Mouse (Mus musculus) bone marrow macrophage, adult 2 months (primary cell): ENCODE data around the gene Tex261. TPM values are rescaled to one million over a fixed set of nuclear protein-coding genes. Genes with fewer than 3 reads are reported as not detected.

Experiments
- H3K27ac ChIP-seq: 2 replicates; pipeline ENCODE4 v1.5.1; 2012; ENCODE audit warnings: low read depth, low read length; ENCODE audit not compliant: insufficient read depth
- H3K4me1 ChIP-seq: 2 replicates; pipeline ENCODE4 v1.6.1; 2012; ENCODE audit warnings: low read length; ENCODE audit not compliant: control insufficient read depth, insufficient read depth
- H3K4me3 ChIP-seq: 2 replicates; pipeline ENCODE4 v1.5.1; 2012; ENCODE audit warnings: mild to moderate bottlenecking, low read length, moderate library complexity; ENCODE audit not compliant: insufficient read depth
- CTCF ChIP-seq: IDR thresholded peaks from 2 replicates; pipeline ENCODE4 v1.5.1; 2012; ENCODE audit warnings: low read depth, mild to moderate bottlenecking, low read length, moderate library complexity
- POLR2A ChIP-seq: IDR thresholded peaks from 2 replicates; pipeline ENCODE4 v1.6.1; 2012; ENCODE audit warnings: mild to moderate bottlenecking, low read depth, low read length, borderline replicate concordance
- polyA plus RNA-seq: library from polyadenylated mRNA; stranded (reverse); fragments of >200 nt; gene quantifications from 2 replicates; pipeline ENCODE4 v1.2.4, GENCODE M21; 2012; ENCODE audit not compliant: missing spikeins, insufficient read depth, insufficient read length

Tex261 gene
- polyA plus RNA-seq, 1 experiment = 108 TPM

GRCm38 (mm10) chr6:83762344-83762743 is 13.3 kb downstream of the Tex261 start, which contains the start of gene Ankrd53:
TSS of gene Ankrd53 (plus strand) at chr6:83762644.
- no peak for TF ChIP-seq POLR2A
- no peak for TF ChIP-seq CTCF
- H3K4me1 ChIP-seq = no peaks in the 10 kb centered on the region
- H3K4me3 ChIP-seq = no peak within 1 kb of the TSS
- no peak within 1 kb of the TSS for H3K27ac ChIP-seq

DNA sequence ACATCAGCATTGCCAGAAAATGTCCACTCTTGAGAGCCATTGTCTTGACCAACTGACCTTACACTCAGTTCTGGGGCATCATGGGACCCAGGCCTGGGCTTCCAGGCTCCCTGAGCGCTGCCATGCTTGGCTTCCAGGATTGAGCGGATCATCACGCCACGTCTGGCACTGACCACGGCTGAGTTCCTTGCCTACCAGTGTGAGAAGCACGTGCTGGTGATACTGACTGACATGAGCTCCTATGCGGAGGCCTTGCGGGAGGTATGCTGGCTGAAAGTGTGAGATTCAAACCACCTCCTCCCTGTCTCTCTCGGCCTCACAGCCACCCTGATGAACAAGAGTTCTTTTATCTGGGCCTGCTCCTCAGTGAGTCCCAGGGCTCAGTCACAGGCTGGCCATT is 19.6 kb downstream of the Tex261 start:
- H3K27ac ChIP-seq = no peak overlapping the region
- no peak for TF ChIP-seq POLR2A
- H3K4me1 ChIP-seq = no peaks in the 10 kb centered on the region
- no peak overlapping the region for H3K4me3 ChIP-seq

DNA sequence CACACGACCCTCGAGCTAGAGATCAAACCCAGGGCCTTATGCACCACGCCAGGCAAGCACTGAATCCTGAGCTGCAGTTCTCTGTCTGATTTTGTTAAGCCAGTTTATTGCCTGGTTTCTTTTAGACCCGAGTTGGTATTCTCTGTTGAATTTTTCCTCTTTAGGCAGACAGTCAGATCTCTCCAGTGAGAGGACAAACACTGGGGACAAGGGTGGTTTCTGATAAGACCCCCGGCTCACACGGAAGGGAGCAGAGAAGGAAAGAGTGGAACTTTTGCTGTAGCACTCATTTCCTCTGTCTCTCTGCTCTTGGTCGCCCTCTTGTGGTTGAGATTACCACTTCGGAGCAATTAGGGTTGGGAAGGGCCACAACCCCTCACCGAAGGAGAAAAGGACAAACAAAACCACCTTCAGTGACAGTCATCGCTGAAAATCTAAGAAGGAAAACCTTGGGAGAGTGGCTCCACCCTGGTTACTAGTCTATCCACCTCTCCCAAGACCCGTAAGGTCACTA is 25.4 kb downstream of the Tex261 start:
- Histone ChIP-seq H3K27ac (no peak overlapping the region), H3K4me1 (no peaks in the 10 kb centered on the region), H3K4me3 (peak overlapping the region; percentile 25; the same call in 1 of the 2 replicates)
- peak; percentile 68 for TF ChIP-seq CTCF
- no peak for TF ChIP-seq POLR2A

GRCm38 (mm10) chr6:83749286-83749685 is 26.3 kb downstream of the Tex261 start:
- Histone ChIP-seq H3K4me1 (no peaks in the 10 kb centered on the region), H3K27ac (no peak overlapping the region), H3K4me3 (no peak overlapping the region)
- TF ChIP-seq CTCF = no peak

DNA sequence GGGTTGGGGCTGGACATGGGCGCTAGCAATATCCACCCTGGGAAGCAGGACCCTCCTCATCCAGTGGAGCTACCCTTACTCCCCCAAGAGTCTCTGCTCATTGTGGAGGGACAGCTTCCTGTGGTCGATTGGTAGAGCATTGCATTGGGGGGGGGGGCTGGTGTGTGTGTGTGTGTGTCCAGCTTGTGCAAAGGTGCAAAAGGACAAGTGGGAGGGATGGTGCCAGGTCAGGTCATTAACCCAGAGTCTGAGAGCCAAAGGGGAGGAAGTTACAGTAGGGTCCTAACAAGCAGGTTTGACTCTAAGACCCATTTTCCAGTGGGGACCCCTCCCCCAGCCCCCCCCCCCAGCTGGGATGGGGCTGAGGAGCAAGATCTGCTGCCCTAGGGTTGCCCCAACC is 30.1 kb downstream of the Tex261 start:
- H3K4me1 ChIP-seq = no peaks in the 10 kb centered on the region
- H3K27ac ChIP-seq = no peak overlapping the region
- TF ChIP-seq CTCF = no peak
- TF ChIP-seq POLR2A = no peak
- no peak overlapping the region for H3K4me3 ChIP-seq

DNA sequence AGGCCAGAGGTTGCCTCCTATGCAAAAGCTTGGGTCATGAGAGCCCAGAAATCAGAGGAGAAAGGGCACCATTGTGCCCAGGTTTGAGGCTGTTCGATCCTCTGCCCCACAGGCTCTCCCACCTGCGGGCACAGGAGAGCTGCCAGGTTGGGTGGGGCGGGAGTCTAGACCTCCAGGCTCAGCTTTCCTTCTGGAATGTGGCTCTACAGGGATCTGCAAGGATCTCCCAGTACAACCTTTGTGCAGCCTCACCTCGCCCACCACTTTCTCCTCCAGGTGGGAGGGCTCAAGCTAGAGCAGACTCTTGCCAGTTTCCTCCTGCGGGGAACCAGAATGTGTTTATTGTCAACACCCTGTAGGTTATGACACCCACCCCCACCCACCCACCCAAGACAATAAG is 31.1 kb downstream of the Tex261 start:
- TF ChIP-seq CTCF (no peak), POLR2A (no peak)
- Histone ChIP-seq H3K4me3 (no peak overlapping the region), H3K4me1 (no peaks in the 10 kb centered on the region), H3K27ac (no peak overlapping the region)

DNA sequence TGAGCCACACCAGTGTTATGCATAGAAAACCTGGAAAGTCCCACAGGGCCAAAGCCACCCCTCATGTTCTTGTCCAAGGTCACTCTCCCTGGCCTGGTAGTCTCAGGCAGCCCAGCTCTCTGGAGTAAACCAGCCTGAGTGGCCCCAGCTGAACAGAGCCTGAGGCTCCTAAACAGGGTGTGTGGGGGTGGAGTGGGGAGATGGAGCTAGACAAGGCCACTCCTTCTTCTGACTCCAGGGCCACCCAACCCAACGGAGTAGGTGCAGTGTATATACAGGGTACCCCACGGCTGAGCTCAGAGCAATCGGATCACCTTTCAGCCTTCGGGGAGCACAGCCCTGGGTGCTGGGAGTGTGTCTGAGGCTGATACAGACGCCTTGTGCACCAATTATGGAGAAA is 31.5 kb downstream of the Tex261 start:
- TF ChIP-seq CTCF = no peak
- no peak for TF ChIP-seq POLR2A
- no peaks in the 10 kb centered on the region for H3K4me1 ChIP-seq
- H3K4me3 ChIP-seq = no peak overlapping the region
- no peak overlapping the region for H3K27ac ChIP-seq

DNA sequence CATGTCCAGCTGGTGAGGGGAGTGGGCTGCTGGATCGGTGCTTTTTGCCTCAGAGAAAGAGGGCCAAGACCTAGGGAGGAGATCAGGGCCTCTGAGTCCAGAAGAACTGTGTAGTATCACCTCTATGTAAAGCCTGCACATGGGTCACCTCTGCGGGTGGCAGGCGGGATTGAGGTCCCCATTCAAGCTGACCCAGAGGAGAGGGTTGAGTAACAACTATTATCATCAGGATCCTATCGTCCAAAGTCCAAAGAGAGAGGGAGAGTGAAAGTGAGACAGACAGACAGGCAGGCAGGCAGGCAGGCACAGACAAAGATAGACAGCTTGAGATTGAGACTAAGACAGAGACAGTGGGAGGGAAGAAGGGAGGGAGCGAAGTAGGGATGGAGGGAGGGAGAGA is 32.4 kb downstream of the Tex261 start:
- Histone ChIP-seq H3K4me3 (no peak overlapping the region), H3K27ac (no peak overlapping the region), H3K4me1 (no peaks in the 10 kb centered on the region)
- TF ChIP-seq CTCF = no peak
- TF ChIP-seq POLR2A = no peak

DNA sequence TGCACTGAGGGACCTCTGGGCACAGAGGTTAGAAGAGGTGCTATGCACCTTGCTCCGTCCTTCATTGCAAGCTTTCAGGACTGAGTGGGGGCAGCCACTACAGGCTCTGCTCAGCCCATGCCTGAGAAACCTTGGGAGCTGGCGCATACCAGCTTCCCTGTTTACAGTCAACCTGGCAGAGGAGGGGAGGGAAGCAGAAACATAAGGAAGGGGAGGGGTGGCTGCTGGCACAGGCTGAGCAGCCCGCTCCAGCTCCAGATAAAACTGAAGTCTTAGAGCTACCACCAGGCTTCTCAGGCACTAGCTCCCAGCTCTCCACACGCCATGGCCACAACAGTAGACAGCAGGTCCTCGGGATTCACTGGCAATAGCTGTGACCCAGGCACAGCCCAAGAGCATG is 32.9 kb downstream of the Tex261 start, which contains the start of gene Atp6v1b1:
Atp6v1b1 (plus strand) TSS at position 230 of the 400 bp plus-strand sequence.
- no peak for TF ChIP-seq POLR2A
- no peak for TF ChIP-seq CTCF
- H3K27ac ChIP-seq = no peak within 1 kb of the TSS
- no peaks in the 10 kb centered on the region for H3K4me1 ChIP-seq
- H3K4me3 ChIP-seq = no peak within 1 kb of the TSS

DNA sequence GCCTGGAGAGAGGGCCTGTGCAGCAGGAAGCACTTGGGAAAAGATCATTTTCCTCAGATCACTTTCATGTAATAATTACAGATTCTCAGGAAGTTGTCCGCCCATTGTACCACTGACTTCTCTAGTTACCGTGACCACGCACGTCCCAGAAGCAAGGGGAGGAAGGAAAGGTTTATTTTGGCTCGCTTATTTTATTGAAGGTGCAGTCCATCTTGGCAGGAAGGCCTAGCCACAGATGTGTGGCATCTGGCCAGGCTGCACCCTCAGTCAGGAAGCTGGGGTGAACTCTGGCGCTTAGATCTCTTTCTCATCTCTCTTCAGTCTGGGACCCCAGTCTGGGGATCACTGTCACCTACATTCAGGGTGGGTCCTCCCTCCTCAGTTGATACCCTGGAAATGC is 37.0 kb downstream of the Tex261 start:
- no peaks in the 10 kb centered on the region for H3K4me1 ChIP-seq
- no peak overlapping the region for H3K27ac ChIP-seq
- TF ChIP-seq POLR2A (no peak), CTCF (no peak)
- no peak overlapping the region for H3K4me3 ChIP-seq

DNA sequence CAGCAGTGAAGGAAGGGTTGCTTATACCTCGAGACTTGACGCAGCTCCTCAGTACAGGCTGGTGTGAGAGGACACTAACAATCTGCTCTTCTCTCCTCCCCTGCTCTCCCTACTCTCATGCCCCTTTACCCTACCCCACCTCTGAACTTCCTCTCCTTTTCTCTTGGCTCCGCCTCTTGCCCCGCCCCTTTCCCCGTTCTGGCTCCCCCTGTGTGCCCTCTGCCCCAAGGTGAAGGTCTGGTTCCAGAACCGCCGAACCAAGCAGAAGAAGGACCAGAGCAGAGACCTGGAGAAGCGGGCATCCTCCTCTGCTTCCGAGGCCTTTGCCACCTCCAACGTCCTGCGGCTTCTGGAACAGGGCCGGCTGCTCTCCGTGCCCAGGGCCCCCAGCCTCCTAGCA is 38.3 kb downstream of the Tex261 start:
- no peaks in the 10 kb centered on the region for H3K4me1 ChIP-seq
- H3K4me3 ChIP-seq = no peak overlapping the region
- H3K27ac ChIP-seq = no peak overlapping the region
- TF ChIP-seq CTCF (no peak), POLR2A (no peak)
